Mouse (Mus musculus) kidney, postnatal 0 days (tissue): ENCODE data around the gene Caly. TPM values are rescaled to one million over a fixed set of nuclear protein-coding genes. Genes with fewer than 3 reads are reported as not detected.

ENCODE experiments used
- ATAC-seq: fragments of 200-750 bp; cut with Nextera tagmentation; replicated peaks from 2 replicates; pipeline ENCODE4 v1.8.0; 2017; ENCODE audit warnings: low read depth, moderate number of reproducible peaks, moderate TSS enrichment, moderate library complexity; ENCODE audit not compliant: low FRiP score
- DNase-seq: peaks from one replicate; pipeline ENCODE4 v3.0.0-alpha.2; 2016; ENCODE audit warnings: low spot score
- H3K27ac ChIP-seq: fragments of 300-500 bp; sonication (generic); 2 replicates; pipeline ENCODE4 v1.5.1; 2014; ENCODE audit warnings: mild to moderate bottlenecking
- H3K27me3 ChIP-seq: fragments of 300-500 bp; sonication (generic); 2 replicates; pipeline ENCODE4 v1.6.1; 2014; ENCODE audit warnings: low read length, mixed read lengths; ENCODE audit not compliant: insufficient read depth
- H3K36me3 ChIP-seq: fragments of 300-500 bp; sonication (generic); 2 replicates; pipeline ENCODE4 v1.6.1; 2014; ENCODE audit warnings: low read length, mixed read lengths; ENCODE audit not compliant: insufficient read depth
- H3K4me1 ChIP-seq: fragments of 300-500 bp; sonication (generic); replicated peaks from 2 replicates; pipeline ENCODE4 v1.6.1; 2014; ENCODE audit warnings: antibody characterized with exemption, low read length, mixed read lengths; ENCODE audit not compliant: insufficient read depth
- H3K4me2 ChIP-seq: fragments of 300-500 bp; sonication (generic); 2 replicates; pipeline ENCODE4 v1.6.1; 2014; ENCODE audit warnings: mild to moderate bottlenecking, low read length, moderate library complexity, mixed read lengths
- H3K4me3 ChIP-seq: fragments of 300-500 bp; sonication (generic); replicated peaks from 2 replicates; pipeline ENCODE4 v1.5.1; 2014; ENCODE audit warnings: low read depth, low read length
- H3K9ac ChIP-seq: fragments of 300-500 bp; sonication (generic); 2 replicates; pipeline ENCODE4 v1.6.1; 2014; ENCODE audit warnings: low read depth, low read length
- H3K9me3 ChIP-seq: fragments of 300-500 bp; sonication (generic); replicated peaks from 2 replicates; pipeline ENCODE4 v1.6.1; 2016; ENCODE audit warnings: low read length, inconsistent platforms, mixed read lengths
- CTCF ChIP-seq: IDR thresholded peaks from 2 replicates; pipeline ENCODE4 v1.5.1; 2016; ENCODE audit warnings: antibody characterized with exemption, low read depth, mild to moderate bottlenecking, moderate library complexity
- WGBS: fragments of 180-500 bp; shearing (Covaris S2); extraction: QIAGEN DNeasy Blood & Tissue Kit; methylation state at CpG from one replicate; pipeline ENCODE4 v1.1.7; 2014; 5-methylcytosine and 5-hydroxymethylcytosine counted together
- polyA plus RNA-seq: library from polyadenylated mRNA; unstranded; fragments of >200 nt; fragmentation: Nextera tagmentation; extraction: Ambion mirVana; gene quantifications from 2 replicates; pipeline ENCODE4 v1.2.1, GENCODE M21; 2015

Gene Caly
- polyA plus RNA-seq, 1 experiment from 2014 or later, result 1.1 TPM

DNA sequence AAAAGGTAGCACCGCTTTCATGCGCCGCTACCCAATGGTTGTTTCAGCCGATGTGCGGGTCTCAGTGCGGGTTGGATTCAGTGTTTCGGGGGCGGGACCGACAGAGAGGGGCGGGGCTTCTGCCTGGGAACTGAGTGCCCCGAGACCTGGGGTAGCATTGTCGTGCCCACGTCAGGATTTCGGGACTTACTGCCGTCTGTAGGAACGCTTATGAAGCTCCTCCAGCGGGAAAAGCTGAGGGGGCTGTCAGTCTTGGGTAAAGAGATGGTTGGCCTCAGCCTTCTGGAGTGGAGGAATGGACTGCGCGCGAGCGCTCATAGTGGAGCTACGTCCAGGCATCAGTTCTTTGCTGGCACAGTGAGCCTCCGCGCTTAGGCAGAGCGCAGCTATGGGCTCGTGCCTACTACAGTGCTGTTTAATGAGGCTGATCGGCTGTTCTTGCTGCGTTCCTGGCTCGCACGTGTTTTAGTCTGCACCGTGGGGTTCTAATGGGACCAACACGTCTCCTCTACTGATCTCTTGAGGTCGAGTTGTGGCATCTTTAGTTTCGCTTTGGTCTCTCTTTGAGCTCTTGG is 33.1 kb downstream of the Caly start:
- H3K9ac ChIP-seq, result no peak overlapping the region
- ATAC-seq (peak; percentile 37; the same call in 1 of the 2 replicates), DNase-seq (peak; percentile 44)
- TF ChIP-seq CTCF, result no peak
- peak overlapping the region; percentile 65 for H3K4me2 ChIP-seq
- WGBS, result under 1% methylated on average over 34 of the region's 34 CpGs
- H3K27me3 ChIP-seq, result peaks cover 64% of the 10 kb centered on the region
- H3K9me3 ChIP-seq, result no peaks in the 10 kb centered on the region
- no peak overlapping the region for H3K27ac ChIP-seq
- H3K36me3 ChIP-seq, result no peaks in the 10 kb centered on the region
- peaks cover 12% of the 10 kb centered on the region; the same call in 1 of the 2 replicates for H3K4me1 ChIP-seq
- peak overlapping the region; percentile 27 for H3K4me3 ChIP-seq

DNA sequence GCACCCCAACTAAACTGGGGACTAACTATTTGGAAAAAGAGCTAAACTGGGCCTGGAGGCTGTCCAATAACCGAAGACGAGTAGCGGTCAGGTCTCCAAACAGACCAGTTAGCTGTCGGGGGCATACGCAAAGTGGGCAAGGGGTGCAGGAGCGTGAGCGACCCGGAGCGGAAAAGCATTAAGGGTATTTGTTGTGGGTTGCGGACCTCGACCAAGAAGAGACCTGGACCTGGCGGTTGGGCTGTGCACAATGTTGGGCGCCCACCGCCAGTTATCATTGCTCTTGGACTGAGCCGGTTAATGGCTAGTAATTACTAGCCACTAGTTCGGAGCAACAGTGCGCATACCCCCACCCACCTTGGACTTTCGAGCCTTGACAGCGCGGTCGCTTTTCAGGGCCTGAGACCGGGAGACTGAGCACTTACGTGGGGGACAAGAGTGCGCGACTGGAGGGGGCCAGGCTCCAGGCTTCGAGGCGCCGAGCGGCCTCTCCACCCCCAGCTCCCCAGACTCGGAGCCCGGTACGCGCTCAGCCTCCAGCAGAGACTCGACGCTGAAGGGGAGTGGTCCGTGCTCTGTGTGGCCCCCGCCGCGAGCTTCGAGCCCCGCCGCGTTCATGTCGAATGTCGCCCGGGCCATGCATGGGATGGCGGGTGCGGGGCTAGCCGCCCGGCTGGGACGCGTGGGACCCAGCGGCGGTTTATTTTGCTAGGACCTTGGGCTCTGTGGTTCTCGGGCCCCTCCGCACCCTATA is 33.8 kb downstream of the Caly start, which contains the start of gene Msx3:
TSS of gene Msx3 (minus strand) at position 729 of the 754 bp plus-strand sequence.
- WGBS, result under 1% methylated on average over 56 of the region's 56 CpGs
- Histone ChIP-seq H3K27ac (no peak within 1 kb of the TSS), H3K27me3 (peaks cover 65% of the 10 kb centered on the region), H3K4me3 (peak within 1 kb of the TSS; percentile 27), H3K36me3 (no peaks in the 10 kb centered on the region), H3K4me2 (peak within 1 kb of the TSS; percentile 65), H3K9me3 (no peaks in the 10 kb centered on the region), H3K4me1 (peaks cover 12% of the 10 kb centered on the region; the same call in 1 of the 2 replicates), H3K9ac (no peak within 1 kb of the TSS)
- ATAC-seq, result peak; percentile 49; the same call in 1 of the 2 replicates
- no peak for DNase-seq
- no peak for TF ChIP-seq CTCF

DNA sequence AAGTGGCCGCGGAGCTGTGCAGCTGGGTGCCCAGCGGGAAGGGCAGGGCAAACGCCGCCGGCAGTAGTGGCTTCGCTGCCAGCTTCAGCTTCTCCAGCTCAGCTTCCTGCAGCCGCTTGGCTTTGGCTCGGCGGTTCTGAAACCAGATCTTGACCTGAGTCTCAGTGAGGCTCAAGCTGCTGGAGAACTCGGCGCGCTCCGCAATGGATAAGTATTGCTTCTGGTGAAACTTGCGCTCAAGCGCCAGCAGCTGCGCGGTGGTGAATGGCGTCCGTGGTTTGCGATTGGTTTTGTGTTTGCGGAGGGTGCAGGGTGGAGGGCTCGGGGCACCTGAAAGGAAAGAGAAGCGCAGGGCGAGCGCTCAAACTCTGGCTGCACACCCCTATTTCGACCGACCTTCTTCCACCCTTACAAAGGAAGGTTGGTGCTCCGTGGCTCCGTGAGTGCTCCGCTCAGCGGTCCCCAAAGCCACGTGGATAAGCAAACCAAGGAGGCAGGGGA is 34.5 kb downstream of the Caly start:
- under 1% methylated on average over 33 of the region's 33 CpGs for WGBS
- Histone ChIP-seq H3K9ac (no peak overlapping the region), H3K4me1 (peaks cover 12% of the 10 kb centered on the region; the same call in 1 of the 2 replicates), H3K4me2 (peak overlapping the region; percentile 65), H3K4me3 (peak overlapping the region; percentile 27), H3K9me3 (no peaks in the 10 kb centered on the region), H3K36me3 (no peaks in the 10 kb centered on the region), H3K27ac (no peak overlapping the region), H3K27me3 (peaks cover 64% of the 10 kb centered on the region)
- TF ChIP-seq CTCF, result no peak
- DNase-seq, result no peak
- ATAC-seq, result no peak

DNA sequence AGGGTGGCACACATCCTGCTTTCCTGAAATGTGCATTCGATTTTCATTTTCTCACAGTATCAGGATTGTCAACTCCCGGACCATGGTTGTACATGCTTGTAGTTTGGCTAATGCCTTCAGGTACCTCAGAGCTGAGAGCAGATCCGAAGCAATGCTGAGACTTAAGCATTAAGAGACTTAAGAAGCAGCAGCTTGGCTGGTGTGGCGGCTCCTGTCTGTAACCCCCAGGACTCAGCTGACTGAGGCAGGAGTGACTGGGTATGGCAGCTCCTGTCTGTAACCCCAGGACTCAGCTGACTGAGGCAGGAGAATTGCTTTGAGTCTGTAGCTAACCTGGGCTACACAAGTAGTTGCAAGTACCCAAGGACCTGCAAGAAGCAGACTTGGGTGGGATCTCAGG is 36.8 kb downstream of the Caly start:
- DNase-seq (no peak), ATAC-seq (no peak)
- peaks cover 12% of the 10 kb centered on the region; the same call in 1 of the 2 replicates for H3K4me1 ChIP-seq
- H3K36me3 ChIP-seq, result no peaks in the 10 kb centered on the region; the same call in 1 of the 2 replicates
- H3K27me3 ChIP-seq, result peaks cover 49% of the 10 kb centered on the region
- WGBS, result 75% methylated on average over 4 of the region's 4 CpGs
- no peak overlapping the region for H3K27ac ChIP-seq
- H3K4me3 ChIP-seq, result no peak overlapping the region
- H3K9me3 ChIP-seq, result no peaks in the 10 kb centered on the region
- H3K4me2 ChIP-seq, result no peak overlapping the region
- no peak for TF ChIP-seq CTCF
- no peak overlapping the region for H3K9ac ChIP-seq

DNA sequence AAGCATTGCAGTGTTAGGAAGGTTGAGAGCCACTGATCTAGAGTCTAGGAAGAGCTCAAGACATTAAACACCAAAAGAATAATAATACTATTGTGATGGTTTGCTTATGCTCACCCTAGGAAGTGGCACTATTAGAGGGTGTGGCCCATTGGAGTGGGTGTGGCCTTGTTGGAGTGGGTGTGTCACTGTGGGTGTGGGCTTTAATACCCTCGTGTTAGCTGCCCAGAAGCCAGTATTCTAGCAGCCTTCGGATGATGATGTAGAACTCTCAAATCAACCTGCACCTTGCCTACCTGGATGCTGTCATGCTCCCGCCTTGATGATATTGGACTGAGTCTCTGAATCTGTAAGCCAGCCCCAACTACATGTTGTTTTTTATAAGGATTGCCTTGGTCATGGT is 39.6 kb downstream of the Caly start:
- Histone ChIP-seq H3K27ac (no peak overlapping the region), H3K4me2 (no peak overlapping the region), H3K4me3 (no peak overlapping the region), H3K9me3 (no peaks in the 10 kb centered on the region), H3K9ac (no peak overlapping the region), H3K36me3 (no peaks in the 10 kb centered on the region; the same call in 1 of the 2 replicates), H3K27me3 (peaks cover 25% of the 10 kb centered on the region), H3K4me1 (no peaks in the 10 kb centered on the region)
- 48% methylated on average over 3 of the region's 3 CpGs for WGBS
- no peak for DNase-seq
- no peak for ATAC-seq
- TF ChIP-seq CTCF, result no peak

DNA sequence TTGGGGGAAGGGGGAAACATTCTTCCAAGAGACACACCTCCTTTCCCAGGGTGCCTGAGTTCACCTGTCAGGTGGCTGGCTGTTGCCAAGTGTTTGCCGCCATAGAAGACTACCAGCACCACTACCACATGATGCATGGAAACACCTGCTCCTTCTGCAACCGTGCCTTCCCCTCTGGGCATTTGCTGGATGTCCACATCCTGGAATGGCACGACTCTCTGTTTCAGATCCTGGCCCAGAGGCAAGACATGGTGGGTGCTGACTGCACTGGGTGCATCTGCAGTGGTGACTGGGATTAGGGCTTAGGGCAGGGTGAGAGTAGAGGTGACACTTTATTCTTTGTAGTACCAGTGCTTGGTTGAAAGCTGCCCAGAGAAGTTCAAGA is 45.2 kb downstream of the Caly start:
- Histone ChIP-seq H3K9ac (no peak overlapping the region), H3K36me3 (peaks cover 13% of the 10 kb centered on the region; the same call in 1 of the 2 replicates)

More for the DNA sequence above, 45.2 kb downstream of the Caly start:
- no peak overlapping the region for H3K27ac ChIP-seq
- TF ChIP-seq CTCF, result no peak
- no peaks in the 10 kb centered on the region for H3K9me3 ChIP-seq
- H3K4me2 ChIP-seq, result peak overlapping the region; percentile 88
- ATAC-seq, result no peak
- no peaks in the 10 kb centered on the region; the same call in 1 of the 2 replicates for H3K4me1 ChIP-seq
- H3K4me3 ChIP-seq, result peak overlapping the region; percentile 61
- no peaks in the 10 kb centered on the region for H3K27me3 ChIP-seq
- WGBS, result 38% methylated on average over 3 of the region's 3 CpGs
- no peak for DNase-seq
